Mouse (Mus musculus) right cerebral cortex, postnatal 10 days (tissue): ENCODE measurements around the gene Crim1.

Experiments
- DNase-seq, 2 experiments: peaks; one replicate each; pipeline ENCODE4 v3.0.0; 2021; ENCODE audit warnings: low spot score in 2 of 2

Crim1 gene

DNA sequence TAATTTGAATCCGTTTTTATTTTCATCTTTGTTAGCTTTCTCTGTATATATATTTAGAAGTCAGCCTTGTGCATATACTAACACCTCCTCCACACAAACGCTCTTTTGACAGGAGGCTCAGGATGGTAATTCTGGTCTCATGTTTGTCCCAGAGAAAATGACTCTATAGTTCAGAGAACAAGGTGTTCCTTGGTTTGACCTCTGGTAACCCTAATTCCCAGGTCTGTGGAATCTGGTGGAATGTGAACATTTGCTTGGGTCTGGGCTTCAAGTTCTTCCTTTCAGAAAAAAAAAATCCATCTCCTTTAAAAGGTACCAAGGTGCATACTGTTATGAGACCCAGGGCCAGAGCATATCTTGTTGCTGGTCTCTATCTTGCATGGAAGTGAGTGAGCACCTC, 9.6 kb downstream of the Crim1 start:
- no peak for DNase-seq

DNA sequence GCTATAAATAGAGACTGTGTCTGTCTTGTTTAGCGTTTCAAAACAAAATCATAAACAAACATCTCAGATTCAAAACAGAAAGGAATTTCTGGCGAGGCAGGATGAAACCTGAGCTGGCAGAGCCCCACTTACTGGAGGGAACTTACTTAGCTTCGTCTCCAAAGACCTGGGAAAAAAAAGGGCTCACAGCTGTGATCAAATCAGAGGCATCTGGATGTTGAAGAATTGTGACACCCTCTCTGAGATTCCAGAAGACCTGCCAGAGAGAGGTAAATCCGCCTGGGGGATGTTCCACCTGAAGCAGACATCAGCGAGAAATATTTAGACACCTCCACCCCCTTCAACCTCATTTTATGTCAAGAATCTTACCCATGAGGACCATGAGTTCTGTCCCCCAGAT, 11.8 kb downstream of the Crim1 start:
- no peak for DNase-seq

DNA sequence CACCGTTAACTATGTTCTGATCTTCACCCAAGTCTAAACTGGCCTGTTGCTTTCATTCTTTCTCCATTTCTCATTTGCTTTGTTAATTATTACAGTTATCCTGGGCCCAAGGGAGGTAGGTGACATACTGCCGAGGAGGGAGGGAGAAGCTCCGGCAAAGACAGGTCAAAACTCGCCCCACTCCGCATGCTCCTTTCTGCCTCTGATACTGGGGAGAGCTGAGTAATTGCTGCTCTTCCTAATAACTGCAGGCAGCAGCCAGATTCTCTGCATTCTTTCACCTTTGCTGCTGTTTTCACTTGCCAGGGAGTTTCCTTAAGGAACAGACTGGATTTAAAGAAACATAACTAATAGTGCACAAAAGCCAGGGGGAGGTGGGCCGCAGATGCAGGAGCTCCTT, 13.1 kb downstream of the Crim1 start:
- no peak for DNase-seq

DNA sequence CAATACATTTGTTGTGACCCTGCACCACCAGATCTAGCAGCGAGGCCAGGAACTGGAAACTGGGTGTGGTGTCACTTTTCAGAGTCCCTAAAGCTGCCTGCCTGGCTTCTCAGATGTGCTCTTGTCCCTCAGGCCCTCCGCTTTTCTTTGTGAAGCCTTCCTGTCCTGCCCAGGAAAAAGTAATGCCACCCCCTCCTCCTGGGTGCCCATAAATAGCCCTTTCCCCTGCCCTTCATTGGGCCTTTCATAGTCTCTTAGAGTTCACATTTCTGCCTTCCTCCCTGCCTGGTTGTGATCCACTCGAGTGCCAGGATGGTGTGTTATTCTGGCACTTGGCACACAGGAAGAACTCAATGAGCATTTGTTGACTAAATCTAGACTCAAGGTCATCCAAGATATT, 16.5 kb downstream of the Crim1 start:
- DNase-seq: no peak

DNA sequence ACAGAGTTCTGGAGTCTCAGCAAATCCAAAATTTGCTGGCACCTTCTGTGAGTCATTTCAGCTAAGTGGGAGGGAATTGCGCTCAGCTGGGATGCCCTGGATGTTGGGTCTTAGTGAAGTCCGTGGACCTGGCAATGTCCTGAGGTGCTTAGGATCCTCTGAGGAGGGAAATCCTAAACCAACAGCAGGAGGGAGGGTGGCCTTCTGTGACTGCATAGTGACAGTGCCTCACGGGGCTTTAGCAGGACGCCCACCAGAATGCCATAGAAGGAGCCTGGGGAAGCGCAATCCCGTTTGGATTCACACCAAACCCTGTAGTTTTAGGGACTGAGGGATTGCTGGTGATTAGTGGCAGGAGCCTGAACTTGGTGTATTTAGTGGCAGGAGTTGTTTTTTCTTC, 17.4 kb downstream of the Crim1 start:
- DNase-seq: no peak

DNA sequence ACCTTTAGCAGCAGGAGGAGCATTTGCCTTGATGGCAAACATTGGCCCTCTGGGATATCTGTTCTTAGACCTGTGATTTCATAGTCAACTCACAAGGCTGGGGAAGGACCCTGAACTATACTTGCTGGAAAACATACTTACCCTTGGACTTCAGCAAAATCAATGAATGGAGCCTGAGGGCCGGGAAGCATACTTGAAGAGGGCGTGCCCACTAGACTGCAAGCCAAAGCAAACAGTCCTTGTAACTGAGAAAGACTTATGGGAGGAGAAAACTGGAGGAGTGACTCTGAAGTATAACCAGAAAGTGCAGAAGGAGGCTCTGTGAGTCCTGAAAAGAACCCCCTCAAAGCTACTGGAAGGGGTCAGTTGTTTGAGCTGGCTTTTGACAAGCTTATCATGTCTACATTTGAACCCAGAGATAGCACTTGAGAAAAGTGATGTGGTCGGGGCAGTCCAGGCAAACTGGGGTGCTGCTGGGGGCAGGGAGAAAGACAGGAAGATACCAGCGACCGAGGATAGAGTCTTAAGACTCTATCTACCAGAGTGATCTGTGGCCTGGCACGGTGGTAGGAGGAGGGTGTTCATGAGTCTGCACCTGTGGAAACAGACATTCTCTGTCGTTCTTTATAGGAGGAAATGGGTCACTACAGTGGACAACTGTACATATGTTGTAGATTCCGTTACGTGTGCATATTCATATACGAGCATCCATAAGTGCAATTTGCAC, 18.6 kb downstream of the Crim1 start:
- DNase-seq: no peak

DNA sequence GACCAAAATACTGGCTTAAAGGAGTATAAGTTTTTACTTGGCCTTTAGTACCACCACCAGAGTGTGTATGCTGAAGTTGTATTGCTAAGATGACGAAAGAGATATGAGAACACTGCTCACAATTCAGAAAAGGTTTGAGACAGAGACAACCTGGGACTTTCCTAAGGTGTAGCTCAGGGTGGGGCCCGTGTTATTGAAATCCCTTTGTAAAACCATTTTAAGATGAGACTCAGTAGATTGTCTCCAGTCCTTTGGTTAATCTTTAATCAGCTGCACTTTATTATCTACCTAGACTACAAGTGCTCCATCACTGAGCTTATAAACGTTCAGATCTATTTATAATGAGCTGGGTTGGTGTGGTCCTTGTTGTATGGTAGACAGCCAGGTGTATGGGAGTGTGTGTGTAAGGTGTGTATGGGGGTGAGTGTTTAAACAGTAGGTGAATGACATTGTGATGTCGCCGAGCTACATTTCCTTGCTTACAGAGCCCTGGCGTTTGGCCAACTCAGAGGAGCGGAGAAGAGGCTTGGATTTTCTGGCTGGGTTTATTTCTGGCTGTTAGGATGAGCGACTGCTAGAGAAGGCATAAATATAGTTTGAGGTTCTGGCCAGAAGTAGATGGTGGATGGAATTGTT, 21.1 kb downstream of the Crim1 start:
- peak; percentile 65 to 70 for DNase-seq

DNA sequence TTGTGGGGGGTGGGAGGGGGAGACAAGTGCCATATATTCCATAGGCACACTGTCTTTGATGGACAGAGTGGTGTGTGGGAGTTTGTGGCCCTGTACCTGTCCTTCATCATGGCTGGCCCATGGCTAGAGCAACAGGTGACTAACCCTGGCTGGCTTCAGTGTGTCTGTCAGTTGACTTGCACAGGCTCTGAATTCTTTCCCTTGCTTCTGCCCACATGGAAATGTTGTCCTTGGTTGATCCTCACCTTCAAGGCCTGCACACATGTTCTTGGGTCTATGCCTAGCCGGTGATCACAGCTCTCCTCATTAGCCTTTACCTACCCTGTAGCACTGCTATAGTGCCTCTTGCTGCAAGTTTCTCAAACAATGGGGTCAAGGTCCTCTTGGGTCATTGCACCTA, 21.8 kb downstream of the Crim1 start:
- DNase-seq: no peak

DNA sequence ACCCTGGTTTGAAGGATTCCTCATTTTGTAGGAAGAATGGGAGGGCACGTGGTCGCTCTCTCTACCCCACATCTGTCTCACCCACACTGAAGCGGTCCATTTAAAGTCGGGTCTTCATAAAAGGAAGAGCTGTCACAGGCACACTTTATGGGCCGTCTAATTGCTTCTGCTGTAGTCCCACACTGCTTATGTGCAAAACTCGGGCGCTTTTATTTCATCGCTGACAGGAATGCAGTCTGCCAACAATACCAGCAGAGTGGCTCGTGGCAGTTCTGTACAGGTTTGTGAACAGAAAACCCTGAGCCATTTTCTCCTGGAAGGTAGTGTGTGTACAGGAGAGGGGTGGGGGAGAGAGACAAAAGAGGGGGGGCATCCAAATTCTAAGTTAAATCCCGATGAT, 23.9 kb downstream of the Crim1 start:
- no peak for DNase-seq

DNA sequence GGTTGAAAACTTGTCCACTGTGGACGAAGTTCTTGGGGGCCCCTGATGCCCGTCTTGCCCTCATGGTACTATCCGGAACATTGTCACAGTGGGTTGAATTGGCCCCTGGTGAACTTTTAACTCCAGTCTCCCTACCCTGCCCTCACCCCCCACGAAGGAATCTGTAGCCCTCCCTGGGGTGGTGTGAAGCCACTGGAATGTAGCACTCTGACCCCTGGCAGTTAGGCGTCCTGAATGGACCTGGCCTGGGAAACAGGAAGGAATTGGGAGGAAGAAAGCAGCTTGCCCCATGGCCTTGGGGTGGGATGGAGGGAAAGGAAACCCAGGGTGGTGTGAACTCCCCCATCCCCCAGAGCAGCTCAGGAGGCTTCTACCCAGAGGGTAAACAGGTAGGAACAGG, 25.5 kb downstream of the Crim1 start:
- DNase-seq: no peak

DNA sequence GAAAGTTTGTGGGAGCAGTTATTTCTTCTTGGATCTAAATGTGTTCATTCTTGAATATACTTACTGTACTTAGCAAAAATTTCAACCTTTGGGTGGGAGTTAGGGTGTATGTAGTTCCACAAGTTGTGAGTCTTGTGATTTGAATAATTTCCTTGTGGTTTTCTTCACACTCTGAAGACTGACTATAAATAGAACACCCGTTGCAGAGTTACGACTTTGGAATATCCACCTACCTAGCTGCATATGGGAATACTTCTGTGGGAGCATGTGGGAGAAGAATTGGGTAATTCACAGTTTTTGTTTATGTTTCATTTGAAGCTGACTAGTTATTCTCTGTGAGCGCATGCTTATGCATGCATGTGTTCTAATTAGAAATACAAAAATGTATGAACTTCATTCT, 27.2 kb downstream of the Crim1 start:
- no peak for DNase-seq

DNA sequence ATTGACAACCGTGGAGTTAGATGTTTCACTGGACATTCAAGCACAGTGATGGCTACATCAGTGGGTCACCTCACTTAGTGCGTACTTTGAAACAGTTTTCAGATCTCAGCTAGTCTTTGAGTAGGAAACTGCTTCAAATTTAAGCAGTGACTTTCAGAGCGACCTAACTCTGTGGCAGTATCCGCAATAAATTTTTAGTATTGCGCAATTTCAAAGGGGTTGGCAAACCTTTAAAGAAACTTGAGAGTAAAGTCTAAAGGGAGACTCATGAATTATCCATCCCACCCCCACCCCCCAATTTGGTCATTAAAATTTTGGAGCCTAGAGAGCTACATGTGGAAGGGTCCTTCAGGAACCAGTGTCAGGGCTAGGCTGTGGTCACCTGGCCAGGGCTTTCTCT, 31.5 kb downstream of the Crim1 start:
- DNase-seq: no peak

DNA sequence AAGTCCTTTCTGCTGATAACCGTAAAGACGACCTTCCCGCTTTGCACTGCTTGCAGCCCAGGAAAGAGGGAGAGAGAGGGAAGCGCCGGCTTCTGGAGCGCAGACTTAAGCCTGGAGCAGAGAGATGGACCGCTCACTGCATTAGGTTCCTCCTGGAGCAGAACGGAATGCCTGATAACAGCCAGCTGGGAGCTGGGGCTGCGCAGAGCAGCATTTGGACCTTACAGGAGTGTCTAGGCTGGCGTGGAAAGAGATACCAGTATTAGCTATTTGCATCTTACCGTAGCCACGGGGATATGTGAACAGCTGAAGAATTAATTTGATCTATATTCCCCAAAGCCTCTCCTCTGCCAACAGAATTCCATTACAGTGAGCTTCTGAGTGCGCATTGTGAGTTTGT, 32.7 kb downstream of the Crim1 start:
- DNase-seq: no peak

DNA sequence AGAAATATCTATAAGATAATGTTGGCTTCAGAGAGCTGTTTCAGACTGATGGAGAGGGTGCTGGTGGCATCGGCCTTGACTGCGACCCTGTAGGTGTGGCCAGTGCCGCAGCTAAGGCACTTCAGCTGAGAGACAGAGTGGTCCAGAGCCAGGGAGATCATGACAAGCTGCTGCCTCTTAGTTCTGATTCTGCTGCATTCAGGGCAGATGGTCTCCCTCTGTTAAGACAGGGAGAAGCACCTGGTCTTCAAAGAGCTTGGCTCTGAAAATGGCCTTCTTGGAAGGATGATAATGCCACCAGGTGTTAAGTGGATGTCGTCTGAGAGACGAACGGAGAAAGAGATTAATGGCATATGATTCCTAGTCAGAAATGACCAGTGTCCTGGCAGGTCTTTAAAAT, 33.8 kb downstream of the Crim1 start:
- no peak for DNase-seq

DNA sequence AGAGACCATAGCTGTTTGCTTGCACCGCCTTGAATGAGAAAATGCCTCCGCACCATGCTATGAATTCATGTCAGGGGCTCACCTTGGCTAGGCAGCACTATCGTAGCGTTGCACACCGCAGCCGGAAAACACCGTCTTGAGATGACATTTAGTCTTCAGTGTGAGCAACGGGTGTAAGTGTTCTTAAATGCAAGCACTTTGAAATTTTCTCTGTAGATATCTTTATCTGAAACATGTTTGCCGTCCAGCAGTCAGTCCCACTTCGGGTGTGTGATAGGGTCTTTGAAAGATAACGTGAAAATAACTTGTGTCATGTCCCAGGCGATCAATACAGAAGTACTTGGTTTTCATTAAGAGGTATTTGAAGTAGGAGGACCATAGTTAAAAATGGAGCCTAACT, 36.1 kb downstream of the Crim1 start:
- DNase-seq: no peak

DNA sequence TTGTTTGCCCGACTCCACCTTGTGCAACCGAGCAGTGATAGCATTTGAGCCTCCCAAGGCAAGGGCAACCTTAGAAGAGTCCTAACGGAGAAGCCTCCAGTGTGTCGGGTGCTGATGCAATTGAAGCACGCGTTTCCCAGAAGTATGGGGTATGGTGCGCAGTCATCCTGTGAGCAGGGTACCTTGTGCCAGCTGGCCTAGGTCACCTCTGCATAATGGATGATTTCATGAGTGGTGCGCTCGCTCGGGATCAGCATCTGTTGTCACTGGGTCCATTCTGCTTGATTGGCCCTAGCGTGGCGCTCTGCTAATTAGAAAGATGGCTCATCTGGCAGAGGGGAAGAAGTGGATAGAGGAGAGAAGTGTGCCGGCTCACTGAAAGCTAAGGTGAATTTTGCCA, 37.9 kb downstream of the Crim1 start:
- no peak for DNase-seq

DNA sequence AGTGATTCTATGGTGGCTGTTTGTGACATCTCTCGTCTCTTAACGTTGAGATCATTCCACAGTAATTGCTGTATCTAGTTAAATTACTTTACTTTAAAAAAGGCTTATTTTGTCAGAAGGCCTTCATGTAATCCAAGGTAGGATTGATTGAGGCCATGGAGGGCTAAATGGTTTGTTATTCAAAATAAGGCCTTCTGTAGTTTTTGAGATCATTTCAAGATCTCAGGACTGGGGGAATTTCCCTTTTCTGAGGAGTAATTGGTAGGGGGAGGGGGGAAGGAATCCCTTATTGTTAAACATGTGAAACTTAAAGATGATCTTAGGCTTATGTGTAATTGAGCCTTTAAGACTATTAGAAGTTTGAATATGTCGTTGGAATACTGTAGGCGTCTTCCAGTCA, 40.1 kb downstream of the Crim1 start:
- no peak for DNase-seq

DNA sequence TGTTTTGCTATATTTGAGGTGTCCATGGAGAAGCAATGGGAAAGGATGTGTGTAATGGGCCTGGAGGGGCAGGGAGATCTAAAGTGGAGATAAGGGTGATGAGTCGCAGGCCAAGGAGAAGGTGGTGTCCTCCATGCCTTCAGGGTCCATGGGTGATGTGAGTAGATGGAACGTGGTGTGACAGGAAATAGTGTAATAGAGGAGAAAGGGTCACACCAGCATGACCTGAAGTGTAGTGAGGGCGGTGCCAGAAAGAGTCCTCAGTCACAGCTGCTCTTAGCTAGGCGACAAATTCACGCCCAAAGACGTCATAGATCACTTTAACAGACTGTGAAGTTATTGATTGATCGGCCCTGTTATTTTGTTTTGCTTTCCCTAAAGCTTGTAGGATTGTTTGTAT, 41.2 kb downstream of the Crim1 start:
- no peak for DNase-seq

DNA sequence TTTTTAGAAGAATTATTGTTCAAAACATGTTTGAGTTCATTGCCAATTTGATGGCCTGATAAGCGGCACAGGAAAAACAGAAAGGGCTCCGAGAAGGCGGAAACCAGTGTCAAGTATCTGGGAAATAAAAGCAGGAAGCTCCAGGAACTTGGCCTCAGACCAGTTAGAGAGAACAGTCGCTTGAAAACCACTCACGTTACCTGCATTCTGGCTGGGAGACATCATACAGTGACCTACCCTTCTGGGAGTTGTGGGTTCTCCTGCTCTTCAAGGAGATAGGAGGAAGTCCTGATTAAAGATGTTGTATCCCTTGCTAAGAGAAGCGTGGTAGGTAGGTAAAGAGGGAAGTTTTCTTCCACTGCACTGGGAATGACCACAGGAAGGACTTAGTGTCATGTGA, 44.7 kb downstream of the Crim1 start:
- DNase-seq: no peak

DNA sequence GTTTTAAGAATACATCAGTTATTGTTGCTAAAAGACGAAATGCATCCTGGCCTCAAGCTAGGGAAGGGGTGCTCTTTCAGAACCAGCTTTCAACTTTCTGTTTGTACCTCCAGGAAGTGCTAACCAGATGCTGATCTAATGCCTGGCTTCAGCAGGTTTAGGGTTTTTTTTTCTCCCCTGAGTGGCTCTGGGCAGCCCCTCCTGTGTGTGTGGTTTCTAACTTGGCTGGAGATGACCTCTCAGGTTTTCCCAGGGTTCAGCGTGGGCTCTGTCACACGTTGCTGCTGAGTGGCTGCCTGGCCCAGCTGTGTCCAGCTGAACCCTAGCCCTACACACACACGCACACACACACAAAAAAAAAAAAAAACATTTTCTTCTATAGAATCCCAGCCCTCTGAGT, 45.4 kb downstream of the Crim1 start:
- no peak for DNase-seq

DNA sequence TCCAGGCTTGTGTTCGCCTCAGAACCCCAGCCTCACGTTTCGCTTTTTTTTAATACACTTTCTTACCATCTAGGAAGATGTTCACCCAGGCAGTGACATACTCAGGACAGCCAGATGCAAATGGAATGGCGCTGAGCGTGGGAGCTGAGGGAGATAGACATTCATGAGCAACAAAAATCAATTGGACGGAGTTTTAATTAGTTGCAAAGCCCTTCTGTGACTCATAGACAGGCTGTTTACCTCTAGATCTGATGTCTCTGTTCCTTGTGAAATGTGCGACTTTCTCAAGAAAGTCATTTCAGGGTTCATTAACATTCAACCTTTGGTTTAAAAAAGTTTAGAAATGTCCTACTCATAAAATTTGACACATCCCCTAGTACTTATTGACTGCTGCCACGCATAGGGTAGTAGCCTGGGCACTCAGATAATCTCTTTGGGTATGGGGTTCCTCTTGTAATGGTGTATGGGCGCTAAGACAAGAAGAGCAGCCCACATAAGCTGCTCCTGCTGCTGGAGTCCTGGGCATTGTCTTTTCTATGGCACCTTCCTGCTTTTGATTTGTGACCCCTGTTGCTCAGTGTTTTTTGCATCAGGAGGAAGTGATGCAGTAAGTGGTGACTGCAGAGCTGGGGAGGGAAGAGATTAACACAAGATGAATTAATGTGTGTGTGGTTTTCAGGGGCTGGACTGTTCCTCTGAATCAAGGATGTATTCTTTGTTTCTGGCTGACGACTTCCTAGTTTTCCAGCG, 46.8 kb downstream of the Crim1 start:
- DNase-seq: no peak

DNA sequence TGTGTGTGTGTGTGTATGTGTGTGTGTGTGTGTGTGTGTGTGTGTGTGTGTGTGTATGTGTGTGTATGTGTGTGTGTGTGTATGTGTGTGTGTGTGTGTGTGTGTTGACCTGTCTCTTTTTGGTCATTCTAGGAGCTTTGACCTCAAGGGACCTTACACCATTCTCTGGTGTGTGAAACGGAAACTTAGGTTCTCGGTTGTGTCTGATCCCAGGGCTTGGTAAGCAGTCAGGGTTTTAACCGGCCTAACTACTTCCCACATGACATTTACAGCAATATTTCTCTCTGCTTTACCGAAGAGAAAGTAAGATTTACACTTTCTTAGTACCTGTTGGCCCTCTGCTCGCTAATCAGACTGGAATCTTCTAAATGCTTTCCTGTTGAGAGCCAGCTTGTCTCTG, 48.1 kb downstream of the Crim1 start:
- no peak for DNase-seq

DNA sequence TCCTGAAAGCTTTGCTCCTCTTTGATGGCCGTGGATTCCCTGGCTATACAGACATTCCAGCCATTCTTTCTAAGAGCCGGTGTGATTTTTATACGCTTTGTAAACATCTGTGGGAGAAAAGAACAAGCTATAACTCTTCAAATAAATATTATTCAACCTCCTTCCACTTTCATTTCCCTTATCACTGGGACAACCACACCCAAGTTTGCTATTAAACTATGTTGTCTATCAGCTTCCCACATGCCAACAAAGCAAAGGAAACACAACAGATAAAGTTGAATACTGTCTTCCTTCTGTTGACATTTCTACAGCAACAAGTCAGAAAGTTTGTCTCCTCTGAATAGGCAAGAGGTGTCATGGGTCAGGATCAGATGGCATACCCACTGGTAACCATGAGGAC, 48.9 kb downstream of the Crim1 start:
- DNase-seq: no peak
